Mouse (Mus musculus): ENCODE results near the gene Ttbk2.

The Ttbk2 gene

GRCm38 (mm10) chr2:120745496-120745895 lies 104.9 kb downstream of the Ttbk2 start:
- no peak for DNase-seq (ENCODE audit: low spot score in 2 of 2)

- no peak for DNase-seq (ENCODE audit: low spot score in 2 of 2)
Observed at GRCm38 (mm10) chr2:120731877-120732530, 118.4 kb downstream of the Ttbk2 start.

- peak; percentile 40 to 86 for DNase-seq (ENCODE audit: low spot score in 2 of 2)
Observed at GRCm38 (mm10) chr2:120731167-120731862, 119.1 kb downstream of the Ttbk2 start.

- peak in 1 of 2 experiments; percentile 19 for DNase-seq (ENCODE audit: low spot score in 2 of 2)
Observed at GRCm38 (mm10) chr2:120730639-120731166, 119.7 kb downstream of the Ttbk2 start.

- no peak for DNase-seq (ENCODE audit: low spot score in 2 of 2)
Observed at GRCm38 (mm10) chr2:120729775-120730585, 120.4 kb downstream of the Ttbk2 start.

- DNase-seq (ENCODE audit: low spot score in 2 of 2): no peak
Observed at GRCm38 (mm10) chr2:120724176-120724575, 126.2 kb downstream of the Ttbk2 start.

- no peak for DNase-seq (ENCODE audit: low spot score in 2 of 2)
Observed at GRCm38 (mm10) chr2:120723621-120724020, 126.8 kb downstream of the Ttbk2 start.

- DNase-seq (ENCODE audit: low spot score in 2 of 2): no peak
Observed at GRCm38 (mm10) chr2:120722491-120722890, 127.9 kb downstream of the Ttbk2 start.

GRCm38 (mm10) chr2:120721911-120722310 lies 128.5 kb downstream of the Ttbk2 start:
- DNase-seq (ENCODE audit: low spot score in 2 of 2): no peak

GRCm38 (mm10) chr2:120720821-120721220 lies 129.6 kb downstream of the Ttbk2 start:
- DNase-seq (ENCODE audit: low spot score in 2 of 2): no peak

- DNase-seq (ENCODE audit: low spot score in 2 of 2): no peak
Observed at GRCm38 (mm10) chr2:120718496-120718895, 131.9 kb downstream of the Ttbk2 start.

- no peak for DNase-seq (ENCODE audit: low spot score in 2 of 2)
Observed at GRCm38 (mm10) chr2:120713441-120713840, 137.0 kb downstream of the Ttbk2 start.

- DNase-seq (ENCODE audit: low spot score in 2 of 2): no peak
Observed at GRCm38 (mm10) chr2:120710948-120711347, 139.5 kb downstream of the Ttbk2 start.

GRCm38 (mm10) chr2:120710154-120710553 lies 140.2 kb downstream of the Ttbk2 start:
- no peak for DNase-seq (ENCODE audit: low spot score in 2 of 2)

GRCm38 (mm10) chr2:120707041-120707440 lies 143.4 kb downstream of the Ttbk2 start:
- DNase-seq (ENCODE audit: low spot score in 2 of 2): no peak

- DNase-seq (ENCODE audit: low spot score in 2 of 2): no peak
Observed at GRCm38 (mm10) chr2:120702675-120703074, 147.7 kb downstream of the Ttbk2 start.

GRCm38 (mm10) chr2:120700379-120700885 lies 150.0 kb downstream of the Ttbk2 start:
- DNase-seq (ENCODE audit: low spot score in 2 of 2): no peak

- DNase-seq (ENCODE audit: low spot score in 2 of 2): no peak
Observed at GRCm38 (mm10) chr2:120697767-120698166, 152.6 kb downstream of the Ttbk2 start.
